Mouse (Mus musculus): ENCODE data around the gene Shroom3. TPM values are rescaled to one million over a fixed set of nuclear protein-coding genes. Genes with fewer than 3 reads are reported as not detected.
A peak's percentile ranks its signal among the peaks of the same experiment; 100 is the strongest.

Shroom3 gene
- total and polyA plus RNA-seq, 3 experiments, result 5.1 to 7.8 (median 6.4) TPM

DNA sequence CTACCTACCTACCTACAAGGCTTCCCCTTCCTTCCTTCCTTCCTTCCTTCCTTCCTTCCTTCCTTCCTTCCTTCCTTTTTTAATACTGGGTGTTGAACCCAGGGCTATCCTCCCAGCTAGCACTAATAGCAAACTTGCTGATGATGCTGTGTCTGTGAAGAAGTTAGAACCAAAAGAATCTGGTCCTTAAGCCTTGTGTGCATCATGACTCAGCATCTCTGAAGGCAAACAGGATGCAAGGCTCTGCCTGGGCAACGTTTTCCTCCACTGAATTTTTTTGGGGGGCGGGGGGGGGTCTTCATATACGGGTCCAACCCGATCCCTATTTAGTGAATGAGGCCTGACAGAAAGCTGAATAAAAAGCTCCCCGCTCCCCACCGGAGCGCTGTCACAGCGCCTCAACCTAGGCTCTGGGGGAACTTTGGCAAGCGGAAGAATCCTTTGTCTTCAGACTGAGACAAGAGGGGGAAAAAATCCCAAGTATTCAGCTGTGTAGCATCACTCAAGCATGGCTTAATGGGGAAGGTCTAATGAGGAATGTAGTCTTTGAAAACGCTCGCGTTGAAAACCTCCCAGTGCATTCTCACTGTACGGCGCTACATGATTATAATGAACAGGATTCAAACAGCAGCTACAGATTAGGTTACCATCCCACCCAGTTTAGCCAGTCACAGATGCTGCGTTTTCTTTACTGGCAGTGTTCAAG lies 15.0 kb downstream of the Shroom3 start:
- DNase-seq, result no peak

DNA sequence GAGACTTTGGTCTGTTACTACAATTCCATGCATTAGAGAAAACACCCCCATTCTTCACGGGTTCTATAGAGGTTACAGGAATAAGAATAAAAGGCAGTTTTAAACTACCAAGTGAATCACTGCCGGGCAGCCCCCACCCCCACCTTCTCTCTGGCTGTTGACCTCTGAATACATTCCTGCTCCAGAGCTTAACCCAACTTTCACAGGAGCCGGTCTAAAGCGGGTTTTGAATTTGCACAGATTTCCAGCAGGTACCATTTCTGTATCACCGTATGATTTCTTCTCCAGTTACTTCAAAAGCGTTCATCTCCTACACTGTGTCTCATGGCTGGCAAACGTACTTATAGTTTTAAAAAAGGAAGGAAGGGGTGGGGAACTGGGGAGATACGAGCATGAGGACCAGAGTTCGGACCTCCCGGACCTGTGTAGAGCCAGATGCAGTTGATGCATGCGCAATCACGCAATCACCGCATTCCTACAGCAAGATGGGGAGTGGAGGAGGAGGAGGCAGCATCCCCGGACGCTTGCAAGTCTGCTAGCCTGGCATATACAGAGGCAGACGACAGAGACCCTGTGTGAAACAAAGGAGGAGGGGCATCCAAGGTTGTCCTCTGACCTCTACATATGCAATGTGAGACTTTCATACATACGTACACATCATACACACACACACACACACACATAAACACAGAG lies 15.7 kb downstream of the Shroom3 start:
- DNase-seq, result no peak

DNA sequence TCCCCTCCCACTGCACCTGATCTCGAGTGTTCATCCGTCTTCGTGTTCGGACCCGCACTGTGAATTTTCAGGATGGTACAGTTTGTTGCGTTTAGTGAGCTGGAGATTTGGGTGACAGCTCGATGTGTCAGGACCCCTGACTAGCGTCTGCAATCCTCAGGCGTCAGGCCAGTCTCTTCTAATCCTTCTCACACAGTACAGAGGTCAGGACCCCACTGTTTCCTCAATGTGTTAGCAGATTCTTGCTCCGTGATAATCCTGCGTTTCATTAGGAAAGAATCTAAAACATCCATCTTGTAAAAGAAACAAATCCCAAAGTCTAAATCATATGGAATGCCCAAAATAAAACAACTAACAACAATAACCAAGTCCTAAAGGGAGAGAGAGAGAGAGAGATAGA lies 18.5 kb downstream of the Shroom3 start:
- DNase-seq, result no peak

DNA sequence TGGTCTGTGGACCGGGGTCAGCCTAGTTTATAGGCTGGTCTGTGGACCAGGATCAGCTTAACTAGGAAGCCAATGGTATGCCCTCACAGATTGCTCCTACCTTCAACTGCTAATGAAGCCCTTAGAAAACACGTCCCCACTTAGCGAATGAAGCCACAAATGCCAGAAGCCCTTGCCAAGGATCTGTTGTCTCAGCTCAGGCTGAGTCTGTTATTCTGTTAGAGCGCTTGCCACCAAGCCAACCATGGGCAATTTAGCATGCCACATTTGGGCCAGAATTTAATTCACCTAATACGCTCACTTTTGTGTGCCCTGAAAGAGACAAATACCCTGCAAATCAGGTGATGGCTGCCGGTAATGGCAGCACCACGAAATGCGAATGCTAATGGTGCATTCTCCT lies 20.4 kb downstream of the Shroom3 start:
- DNase-seq, result no peak

DNA sequence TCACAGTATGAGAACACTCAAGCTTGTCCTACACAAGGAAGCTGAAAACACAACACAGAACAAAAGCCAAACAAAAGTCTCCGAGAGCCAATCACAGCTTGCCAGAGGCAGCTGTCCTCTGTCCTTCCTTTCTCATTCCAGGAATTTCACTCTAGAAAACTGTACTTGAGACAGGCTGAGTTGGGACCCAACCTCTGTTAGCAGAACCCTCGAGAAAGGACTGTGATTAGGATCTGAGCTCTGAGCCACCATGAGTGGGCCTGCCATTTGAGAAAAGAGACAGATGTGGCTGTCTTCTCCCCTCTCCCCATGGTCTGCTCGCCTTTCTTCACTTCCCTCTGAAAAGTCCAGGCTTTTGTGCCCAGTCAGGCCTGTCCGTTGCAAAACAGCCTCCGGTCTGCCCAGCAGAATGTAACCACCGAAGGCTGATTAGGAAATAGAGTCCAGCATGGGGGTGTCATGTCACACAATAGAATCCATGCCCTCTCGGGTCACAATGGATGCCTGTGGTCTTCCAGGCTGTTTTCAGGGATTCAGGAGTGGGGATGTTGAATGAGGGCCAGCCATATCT lies 24.8 kb downstream of the Shroom3 start:
- DNase-seq, result peak; percentile 20

GRCm38 (mm10) chr5:92710779-92711178 lies 27.5 kb downstream of the Shroom3 start:
- peak; percentile 19 for DNase-seq

- DNase-seq, result no peak
Observed at GRCm38 (mm10) chr5:92711666-92712290, 28.5 kb downstream of the Shroom3 start.

DNA sequence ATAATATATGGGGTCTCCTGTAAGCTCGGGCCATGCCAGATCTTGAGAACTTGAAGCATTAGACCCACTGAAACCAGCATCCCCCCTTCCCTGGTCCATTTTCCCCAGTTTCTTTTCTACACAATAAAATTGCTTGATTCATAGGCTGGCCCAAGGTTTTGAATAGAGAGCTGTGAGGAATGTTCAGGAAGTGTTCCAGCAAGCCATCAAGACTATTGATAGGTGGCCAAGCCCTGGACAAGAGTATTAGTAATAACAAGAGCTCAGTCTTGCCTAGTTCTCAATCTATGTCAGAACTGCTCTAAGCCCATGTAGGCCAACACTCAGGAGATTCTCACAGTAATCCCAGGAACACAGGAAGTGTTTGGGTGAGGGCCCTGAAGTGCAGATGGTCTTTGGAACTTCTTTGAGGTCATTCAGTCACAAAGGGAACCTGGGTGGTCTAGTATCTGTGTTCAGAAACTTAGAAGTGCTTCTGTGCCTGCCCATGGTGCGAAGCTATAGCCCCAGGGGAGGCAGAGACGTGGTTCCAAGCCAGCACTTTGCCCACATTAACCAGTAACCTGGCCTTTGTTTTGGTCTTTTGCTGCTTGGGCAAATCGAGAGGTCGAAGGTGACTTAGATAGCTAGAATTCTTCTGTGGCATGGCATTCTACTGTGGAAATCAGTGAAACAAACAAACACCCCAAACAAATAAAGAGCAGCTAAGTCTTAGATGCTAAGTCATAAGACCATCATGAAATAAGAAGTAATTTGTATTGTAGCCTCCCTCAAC lies 29.6 kb downstream of the Shroom3 start:
- DNase-seq, result no peak

DNA sequence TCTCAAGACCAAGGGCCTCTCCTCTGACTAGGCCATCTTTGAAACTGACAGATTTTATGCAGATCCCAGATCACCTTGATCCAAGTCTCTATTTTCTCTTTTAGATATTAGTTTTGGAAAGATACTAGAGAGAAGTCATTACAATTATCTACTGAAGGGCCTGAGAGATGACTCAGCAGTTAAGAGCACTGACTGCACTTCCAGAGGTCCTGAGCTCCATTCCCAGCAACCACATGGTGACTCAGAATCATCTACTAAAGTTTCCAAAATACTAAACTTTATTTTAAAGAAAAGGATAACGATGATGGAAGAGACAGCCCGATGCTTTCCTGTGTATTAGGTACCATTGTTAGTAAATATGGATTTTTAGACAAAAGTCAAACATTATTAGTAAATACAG lies 31.7 kb downstream of the Shroom3 start:
- DNase-seq, result no peak

- DNase-seq, result no peak
Observed at GRCm38 (mm10) chr5:92715319-92715718, 32.1 kb downstream of the Shroom3 start.

DNA sequence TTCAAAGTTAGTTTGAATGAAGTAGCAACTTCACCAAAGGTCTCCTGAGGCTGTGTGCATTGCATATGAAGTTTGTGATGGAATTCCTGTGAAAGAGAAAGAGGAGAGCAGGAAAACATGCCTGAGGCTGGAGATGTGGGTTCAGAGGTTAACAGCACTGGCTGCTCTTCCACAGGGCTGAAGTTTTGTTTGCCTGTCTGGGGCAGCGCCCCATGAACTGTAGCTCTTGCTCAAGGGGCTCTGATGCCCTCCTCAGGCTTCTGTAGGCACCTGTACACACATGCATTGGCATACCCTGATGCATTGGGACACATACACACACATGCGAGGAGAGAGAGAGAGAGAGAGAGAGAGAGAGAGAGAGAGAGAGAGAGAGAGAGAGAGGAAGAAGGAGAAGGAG lies 32.7 kb downstream of the Shroom3 start:
- no peak for DNase-seq

DNA sequence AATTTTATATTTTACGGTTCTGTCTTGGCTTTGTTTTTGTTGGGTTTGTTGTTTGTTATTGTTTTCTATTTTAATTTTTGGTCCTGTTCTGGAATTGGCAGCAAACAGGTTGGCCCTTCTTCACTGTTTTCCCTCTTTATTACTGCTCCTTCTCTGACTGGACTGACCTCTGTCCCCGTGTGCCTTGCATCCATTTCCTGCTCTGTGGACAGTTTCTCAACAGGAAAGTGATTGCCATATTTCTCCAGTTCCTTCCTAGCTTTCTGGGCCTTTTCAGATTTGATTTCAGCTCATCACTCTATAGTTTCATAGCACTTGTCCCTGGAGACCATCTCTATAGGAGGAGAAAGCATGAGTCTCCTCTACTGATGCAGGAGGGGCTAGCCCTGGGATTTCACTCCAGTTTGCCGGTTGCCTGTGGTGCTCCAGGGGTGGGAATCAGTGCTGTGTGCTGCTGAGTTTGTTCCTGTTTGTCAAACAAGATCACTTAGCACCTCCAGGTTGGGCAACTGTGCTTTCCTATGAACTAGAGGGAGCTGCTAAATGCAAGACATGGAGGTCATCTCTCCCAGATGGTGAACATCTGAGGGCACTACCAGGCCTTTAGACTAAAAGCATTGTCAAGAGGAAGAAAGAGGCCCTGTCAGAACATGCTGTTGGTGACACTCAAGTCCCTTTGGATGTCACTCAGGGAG lies 34.6 kb downstream of the Shroom3 start:
- no peak for DNase-seq

DNA sequence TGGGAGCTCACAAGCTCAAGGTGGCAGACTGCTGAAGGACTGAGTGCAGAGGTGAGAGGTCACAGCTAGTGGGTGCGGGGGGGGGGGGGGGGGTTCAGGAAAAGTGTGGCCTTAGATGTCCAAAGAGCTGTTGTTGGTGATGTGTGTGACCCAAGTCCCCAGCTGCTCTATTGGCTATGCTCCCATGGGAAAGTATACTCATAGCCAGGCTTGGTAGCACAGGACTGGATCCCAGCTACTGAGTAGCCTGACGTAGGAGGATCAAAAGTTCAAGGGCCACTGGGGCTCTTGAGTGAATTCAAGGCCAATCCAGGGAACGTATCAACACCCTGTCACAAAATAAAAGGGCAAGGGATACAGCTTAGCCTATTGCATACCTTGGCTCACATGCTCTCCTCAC lies 35.6 kb downstream of the Shroom3 start:
- DNase-seq, result no peak

GRCm38 (mm10) chr5:92721610-92722009 lies 38.4 kb downstream of the Shroom3 start:
- DNase-seq, result no peak

DNA sequence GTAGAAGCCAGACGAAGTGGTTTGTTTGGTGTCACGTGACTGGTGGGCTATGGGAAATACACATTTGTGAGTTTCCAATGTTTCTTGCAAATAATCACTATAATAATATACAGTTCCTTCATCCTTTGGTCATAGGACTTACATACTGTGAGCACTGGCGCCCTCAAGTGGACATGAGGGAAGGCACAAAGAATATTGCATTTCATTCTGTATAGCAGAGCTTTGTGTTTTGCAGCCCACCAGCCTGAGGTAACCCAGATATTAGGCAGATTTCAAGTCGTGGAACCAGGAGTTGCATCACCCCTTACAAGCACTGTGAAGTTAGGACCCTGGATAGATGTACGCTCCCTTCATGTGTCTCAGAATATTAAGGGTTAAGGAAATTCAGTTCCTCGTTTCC lies 42.7 kb downstream of the Shroom3 start:
- no peak for DNase-seq

DNA sequence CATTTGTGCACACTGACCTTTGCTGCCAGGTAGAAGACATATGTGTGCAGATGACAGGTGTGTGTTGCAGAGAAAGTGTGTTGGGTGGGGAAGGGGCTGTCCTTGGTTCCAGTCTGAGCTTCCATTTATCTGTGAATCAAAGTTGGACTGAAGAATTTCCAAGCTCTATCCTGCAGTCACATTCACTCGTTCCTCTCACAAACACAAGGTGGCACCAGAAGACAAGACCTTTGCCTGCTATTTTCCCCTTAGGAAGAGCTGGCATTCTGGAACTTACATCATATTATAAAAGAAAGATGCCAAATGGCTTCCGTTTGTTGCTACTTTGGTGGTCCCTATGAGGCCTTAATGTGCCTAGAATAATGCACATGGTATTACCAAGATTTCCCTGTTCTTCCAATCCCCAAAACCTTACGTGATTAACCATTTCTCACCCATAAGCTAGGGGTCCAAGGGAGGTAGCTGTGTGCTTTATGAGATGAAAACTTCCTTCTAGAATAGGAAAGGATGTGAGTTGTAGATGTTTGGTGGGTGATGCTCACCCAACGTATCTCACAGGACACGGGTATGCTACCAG lies 45.1 kb downstream of the Shroom3 start:
- DNase-seq, result peak; percentile 36

DNA sequence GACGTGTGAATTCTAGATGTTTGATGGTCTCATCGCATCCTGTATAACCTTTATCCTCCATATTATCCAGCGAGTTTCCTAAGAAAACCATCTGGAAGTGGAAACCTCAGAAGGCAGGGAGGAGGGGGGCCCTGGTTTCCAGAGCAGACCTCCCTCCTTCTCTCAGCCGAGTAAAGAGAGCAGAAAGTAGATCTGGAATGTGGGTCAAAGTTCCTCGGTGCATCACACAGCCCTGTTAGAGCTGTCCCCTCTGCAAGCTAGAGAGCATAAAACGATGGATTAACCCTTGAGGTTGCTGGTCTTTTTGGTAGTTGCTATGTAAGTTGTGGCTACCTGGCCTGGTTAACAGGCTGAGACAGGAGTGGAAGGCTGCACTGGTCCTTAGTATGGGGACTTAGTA lies 46.0 kb downstream of the Shroom3 start:
- no peak for DNase-seq

DNA sequence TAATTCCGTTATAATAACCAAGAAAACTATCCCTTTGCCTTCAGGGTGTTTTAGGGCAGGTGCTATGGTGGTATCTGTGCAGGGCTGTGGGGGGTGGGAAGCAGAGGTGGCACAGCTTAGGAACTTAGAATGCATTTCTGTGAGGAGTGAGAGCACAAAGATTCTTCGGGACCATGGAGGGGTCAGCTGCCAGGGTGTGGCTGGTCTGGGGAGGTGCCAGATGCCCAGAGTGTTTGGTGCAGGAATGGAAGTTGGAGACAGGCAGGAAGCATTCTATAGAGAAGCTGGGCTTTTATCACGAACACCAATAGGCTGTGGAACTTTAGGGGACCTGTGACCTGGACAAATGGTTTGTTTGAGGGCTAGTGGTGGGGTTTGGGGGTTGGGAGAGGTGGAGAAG lies 58.6 kb downstream of the Shroom3 start:
- DNase-seq, result no peak

DNA sequence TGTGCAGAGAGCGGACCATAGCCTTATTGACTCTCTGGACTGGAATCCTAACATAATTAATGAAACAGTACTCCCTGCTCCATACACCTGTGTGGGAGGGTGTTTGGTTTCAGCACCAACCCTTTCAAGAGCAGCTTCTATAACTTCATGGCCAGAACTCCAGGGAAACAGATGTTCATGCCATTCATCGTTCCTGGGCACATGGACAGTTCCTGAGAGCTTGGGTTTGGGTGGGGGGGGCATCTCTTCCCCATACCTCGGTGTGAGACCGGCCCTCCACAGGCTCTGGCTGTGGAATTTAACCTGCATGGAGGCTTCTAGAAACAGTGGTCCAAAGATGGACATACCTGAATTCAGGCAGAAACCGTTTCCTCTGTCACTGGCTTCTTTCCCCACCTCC lies 59.5 kb downstream of the Shroom3 start:
- no peak for DNase-seq

DNA sequence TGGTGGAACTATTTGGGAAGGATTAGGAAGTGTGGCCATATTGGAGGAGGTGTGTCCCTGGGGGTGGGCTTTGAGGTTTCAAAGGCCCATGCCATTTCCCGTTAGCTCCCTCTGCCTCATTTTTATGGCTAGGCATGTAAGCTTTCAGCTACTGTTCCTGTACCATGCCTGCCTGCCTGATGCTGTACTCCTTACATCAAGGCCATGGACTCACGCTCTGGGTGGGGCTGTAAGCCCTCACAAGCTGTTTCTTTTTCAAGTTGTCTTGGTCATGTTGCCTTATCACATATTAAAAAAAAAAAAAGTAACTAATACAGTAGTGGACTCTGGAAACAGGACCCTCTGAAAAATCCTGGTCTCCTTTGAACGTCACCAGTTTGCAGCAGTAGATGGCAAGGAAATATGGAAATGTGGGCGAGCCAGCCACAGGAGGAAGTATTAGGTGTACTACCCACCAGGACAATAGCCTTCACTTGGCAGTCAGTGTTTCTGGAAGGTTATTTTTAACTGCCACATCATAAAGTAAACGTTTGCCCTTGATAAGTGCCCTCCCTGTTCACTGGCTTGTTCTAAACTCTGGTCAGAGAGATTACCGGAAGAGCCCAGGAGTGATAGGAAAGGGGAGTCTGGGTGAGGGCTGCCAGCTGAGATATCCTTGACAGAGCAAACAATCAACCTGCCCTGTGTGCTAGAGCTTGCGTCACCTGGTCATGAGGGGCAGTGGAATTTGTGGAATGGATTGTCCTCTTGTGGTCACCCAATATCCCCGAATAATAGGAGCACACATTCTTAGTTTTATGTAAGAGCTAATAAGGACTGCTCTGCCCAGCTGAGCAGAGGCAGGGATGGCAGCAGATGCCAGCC lies 62.4 kb downstream of the Shroom3 start:
- DNase-seq, result peak; percentile 5
